Mouse (Mus musculus) left cerebral cortex, postnatal 10 days (tissue): ENCODE measurements at regions not wholly inside any gene's neighbourhood (a gene's known extent, or its start where the extent isn't known, plus 50 kb on each side); places are given as distances from the start of the nearest gene placed in this dataset.

Source experiments
- DNase-seq, 2 experiments: peaks; one replicate each; pipeline ENCODE4 v3.0.0; 2021 to 2022; ENCODE audit warnings: low spot score in 2 of 2, mixed read lengths in 1 of 2; ENCODE audit errors: extremely low spot score in 1 of 2
- intact Hi-C: fragments of 180-260 bp; cut with DNase I; formaldehyde crosslinking; loops from one replicate; pipeline ENCODE4 v1.15.1; 2025

DNA sequence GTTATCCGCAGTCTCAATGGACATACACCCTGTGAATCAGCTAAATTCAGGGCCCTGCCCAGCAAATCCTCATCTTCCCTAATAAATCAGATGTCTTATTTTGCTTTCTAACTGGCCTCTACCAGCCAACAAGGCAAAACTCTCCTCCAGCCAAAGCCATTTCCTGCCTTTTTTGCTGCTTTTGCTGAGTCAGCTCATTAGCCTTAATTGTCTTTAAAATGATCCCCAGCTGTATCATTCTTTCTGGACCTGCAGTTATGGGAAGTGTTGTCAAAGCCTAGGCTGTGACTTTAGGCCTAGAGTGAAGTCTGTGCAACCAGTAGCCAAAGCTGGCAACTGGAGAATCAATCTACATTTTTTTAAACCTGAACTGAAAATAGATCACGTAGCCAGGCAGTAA is 81.4 kb downstream of the Mtpn start:
- no peak for DNase-seq
- intact Hi-C loops: no loop called here

DNA sequence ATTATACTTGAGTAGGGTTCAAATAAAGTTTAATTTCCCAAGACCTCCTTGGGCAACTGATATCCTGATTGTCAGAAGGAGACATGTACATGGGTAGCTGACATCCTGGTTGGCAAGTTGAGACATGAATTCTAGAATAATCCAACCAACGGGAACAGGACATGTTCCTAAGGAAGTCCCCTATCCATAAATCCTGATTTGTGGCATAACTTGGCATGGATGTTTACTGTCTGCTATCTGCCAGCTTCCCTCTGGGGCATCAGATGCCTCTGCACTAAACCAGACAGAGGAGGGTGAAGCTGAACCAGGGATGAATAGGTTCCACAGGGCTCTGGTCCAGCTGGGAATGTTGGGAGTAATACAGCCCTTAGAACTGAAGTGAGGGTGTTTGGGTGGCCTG is 94.7 kb downstream of the Mtpn start:
- DNase-seq: no peak
- intact Hi-C loops: no loop called here

DNA sequence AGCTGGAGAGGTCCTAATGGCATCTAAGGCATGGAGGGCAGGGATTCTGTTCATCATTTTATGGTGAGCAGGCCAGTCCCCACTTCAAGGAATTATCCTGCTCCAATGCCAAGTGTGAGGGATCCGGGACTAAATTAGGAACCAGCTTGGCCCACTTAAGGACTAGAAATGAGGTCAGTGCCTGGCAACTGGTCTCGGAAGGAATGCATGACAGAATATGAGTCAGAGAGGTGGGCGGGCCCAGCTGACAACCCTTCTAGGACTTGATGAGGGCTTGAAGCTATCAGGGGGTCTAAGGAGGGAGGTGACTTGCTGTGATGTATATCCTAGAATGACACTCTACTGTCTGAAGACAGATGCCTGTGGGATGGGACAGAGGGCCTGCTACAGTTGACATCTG is 100.4 kb upstream of the Fam180a start:
- intact Hi-C loops: no loop called here
- DNase-seq: peak; percentile 19 to 45

GRCm38 (mm10) chr6:35424521-35424920 is 98.6 kb upstream of the Fam180a start:
- no peak for DNase-seq
- intact Hi-C loops: no loop called here

- intact Hi-C loops: no loop called here
- DNase-seq: no peak
Measured at GRCm38 (mm10) chr6:35420924-35421323, 95.0 kb upstream of the Fam180a start.

DNA sequence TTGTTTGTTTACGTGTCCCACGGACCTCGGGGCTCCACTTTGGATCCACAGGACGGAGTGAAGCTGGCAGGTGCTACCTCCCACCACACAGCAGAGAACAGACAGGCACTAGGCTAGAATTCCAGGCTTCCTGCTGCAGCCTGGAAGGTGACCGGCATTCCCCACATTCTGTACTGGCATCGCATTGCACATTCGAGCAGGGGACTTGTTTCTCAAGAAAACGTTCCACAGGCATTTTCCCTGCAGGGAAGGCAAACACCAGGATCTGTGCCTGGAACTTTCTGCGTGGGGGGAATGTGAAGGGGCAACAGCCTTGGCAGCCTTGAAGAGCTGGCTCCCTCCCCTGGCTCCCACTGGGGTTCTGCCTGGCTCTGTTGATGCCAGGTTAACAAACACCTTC is 79.1 kb upstream of the Fam180a start:
- intact Hi-C loops: no loop called here
- DNase-seq: peak; percentile 35 to 38

- no peak for DNase-seq
- intact Hi-C loops: no loop called here
Measured at GRCm38 (mm10) chr6:35403341-35403910, 77.5 kb upstream of the Fam180a start.

DNA sequence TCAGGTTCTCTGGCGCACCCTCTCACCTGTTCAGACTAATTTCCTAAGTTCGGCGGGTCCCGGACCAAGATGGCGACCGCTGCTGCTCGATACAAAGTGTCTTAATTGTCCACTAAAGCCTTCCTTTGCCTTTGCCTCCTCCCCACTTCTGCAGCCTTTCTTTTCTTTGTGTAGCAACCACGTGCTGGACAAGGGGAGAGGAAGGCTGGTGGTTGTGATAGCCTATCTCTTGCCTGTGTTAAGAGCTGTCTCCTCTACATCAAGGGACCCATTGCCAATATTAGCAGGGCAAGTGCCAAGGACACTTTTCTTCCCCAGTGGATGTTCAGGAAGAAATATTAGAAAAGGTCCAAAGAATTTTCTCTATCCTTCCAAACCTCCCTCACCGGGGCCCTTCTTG is 69.8 kb upstream of the Fam180a start:
- intact Hi-C loops: no loop called here
- DNase-seq: no peak

DNA sequence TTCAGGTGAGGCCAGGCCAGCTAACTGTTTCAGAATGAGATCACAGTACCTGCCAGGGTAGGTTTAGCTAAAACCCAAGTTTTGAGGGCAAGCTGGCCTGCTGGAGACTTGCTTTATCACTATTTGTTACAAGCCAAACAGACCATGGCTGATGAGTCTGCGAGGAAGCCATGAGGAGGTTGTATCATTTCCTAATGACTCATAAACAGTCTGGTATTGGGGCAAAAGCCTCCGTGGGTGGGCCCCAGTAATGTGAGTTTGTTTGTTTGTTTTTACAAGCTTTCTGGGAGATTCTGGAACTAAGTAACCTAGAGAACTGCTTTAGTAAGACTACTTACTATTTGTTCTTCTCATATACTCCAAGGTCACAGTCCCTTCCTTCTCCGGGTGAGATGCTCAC is 62.9 kb upstream of the Fam180a start:
- intact Hi-C loops: loop anchor here (10.0 kb wide), 4 partner anchors 176 to 1656 kb away; no protein-coding TSS in a partner anchor
- DNase-seq: no peak

GRCm38 (mm10) chr6:35381536-35381935 is 55.6 kb upstream of the Fam180a start:
- intact Hi-C loops: loop anchor here (10.0 kb wide), 4 partner anchors 183 to 1663 kb away; no protein-coding TSS in a partner anchor

GRCm38 (mm10) chr6:35380721-35381466 is 55.0 kb upstream of the Fam180a start:
- intact Hi-C loops: loop anchor here (10.0 kb wide), 4 partner anchors 184 to 1664 kb away; no protein-coding TSS in a partner anchor
- DNase-seq: peak in 1 of 2 experiments; percentile 23

More at GRCm38 (mm10) chr6:35381536-35381935, 55.6 kb upstream of the Fam180a start:
- no peak for DNase-seq

DNA sequence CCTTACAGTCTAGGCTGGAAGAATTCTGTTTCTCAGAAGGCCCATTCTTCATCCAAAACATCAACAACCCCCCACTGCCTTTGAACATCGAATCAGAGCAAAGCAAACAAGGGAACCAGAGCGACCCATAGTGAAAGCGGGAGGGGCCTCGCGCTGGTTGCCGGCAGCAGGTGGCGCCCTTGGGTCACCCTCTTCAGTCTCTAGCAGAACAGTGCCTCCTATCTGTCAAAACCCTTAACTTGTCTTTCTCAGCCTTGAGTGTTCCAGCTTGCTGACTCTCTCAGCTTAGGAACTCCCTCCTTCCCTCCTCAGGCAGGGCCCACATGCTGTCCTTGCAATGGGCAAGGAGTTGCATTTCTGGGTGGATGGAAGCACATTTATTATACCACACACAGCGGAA is 53.9 kb upstream of the Fam180a start:
- intact Hi-C loops: loop anchor here (10.0 kb wide), 5 partner anchors 125 to 1665 kb away; no protein-coding TSS in a partner anchor
- peak; percentile 34 to 86 for DNase-seq

DNA sequence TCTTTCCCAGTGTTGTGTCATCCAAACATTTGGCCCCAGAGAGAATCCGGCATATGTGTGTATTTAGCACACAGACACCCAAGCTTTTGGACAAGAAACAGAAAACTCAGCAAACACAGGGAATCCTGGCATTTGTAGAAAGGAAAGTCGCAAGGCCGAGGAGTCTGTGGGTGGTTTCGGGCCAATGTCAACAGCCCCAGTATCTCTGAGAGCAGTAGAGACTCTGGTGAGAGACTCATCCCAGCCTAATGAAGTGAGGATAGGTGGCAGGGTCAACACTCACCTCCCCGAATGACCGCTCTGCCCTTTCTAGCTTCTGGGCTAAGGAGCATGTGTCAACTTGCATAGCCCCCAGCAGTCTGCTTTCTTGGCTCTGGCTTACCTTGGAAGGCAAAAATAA is 52.9 kb upstream of the Fam180a start:
- intact Hi-C loops: loop anchor here (10.0 kb wide), 1 partner anchor 124 kb away; no protein-coding TSS in a partner anchor
- no peak for DNase-seq

GRCm38 (mm10) chr6:35377535-35377934 is 51.6 kb upstream of the Fam180a start:
- intact Hi-C loops: loop anchor here (10.0 kb wide), 1 partner anchor 123 kb away; no protein-coding TSS in a partner anchor
- no peak for DNase-seq

GRCm38 (mm10) chr6:35376526-35376925 is 50.6 kb upstream of the Fam180a start:
- intact Hi-C loops: loop anchor here (10.0 kb wide), 1 partner anchor 122 kb away; no protein-coding TSS in a partner anchor
- no peak for DNase-seq
